Mouse (Mus musculus) retina, embryonic 14.5 days (tissue): ENCODE data around the gene Syde1.
"Not testable (repeated sequence)": the region's sequence is repeated elsewhere in the genome, so short reads cannot be mapped to it uniquely, and the experiment has no call there.

Experiments
- DNase-seq: peaks from one replicate; pipeline ENCODE4 v3.0.0-alpha.2; 2015; ENCODE audit warnings: low spot score

The Syde1 gene

DNA sequence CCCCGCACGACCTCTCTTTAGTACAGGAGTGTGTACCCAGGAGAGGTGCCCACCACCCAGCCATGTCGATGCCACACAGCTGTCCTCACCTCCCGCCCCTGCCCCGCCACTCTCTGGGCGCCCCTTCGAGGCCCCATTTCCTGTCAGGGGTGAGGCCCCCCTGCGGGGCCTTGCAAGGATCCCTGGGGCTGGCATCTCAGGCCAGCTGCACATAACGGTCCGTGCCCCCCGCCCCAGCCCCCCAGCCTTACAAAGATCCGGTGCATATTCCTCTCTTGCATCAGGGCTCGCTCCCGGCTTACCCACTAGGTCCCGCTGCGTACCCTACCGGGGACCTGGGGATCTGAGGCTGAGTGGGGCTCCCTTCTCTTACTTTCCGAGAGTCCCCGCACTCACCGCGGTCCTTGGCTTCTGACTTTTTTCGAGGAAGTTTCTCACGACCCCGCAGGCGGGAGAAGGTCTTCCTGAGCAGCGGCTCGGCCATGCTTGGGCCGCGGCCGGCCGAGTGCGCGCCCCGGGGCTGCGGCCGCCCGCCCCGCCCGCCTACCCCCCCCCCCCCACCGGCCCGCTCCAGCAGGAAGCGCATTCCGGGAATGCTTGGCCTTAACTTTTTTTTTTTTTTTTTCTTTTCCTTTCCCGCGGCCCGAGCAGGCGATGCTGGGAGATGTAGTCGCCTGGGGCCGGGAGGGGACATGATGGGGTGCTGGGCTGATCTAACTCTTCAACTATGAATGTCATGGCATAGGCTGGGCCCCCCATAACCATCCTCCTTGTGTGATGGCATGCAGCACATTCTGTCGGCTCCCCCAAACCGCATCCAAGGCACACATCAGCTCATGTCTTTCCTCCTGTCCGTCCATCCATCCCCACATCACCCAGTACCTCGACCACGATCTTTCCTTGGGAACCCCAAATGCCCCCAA, at the start of gene Syde1:
Syde1 (minus strand) TSS at position 559 of the 923 bp plus-strand sequence.
- DNase-seq = peak; percentile 50

DNA sequence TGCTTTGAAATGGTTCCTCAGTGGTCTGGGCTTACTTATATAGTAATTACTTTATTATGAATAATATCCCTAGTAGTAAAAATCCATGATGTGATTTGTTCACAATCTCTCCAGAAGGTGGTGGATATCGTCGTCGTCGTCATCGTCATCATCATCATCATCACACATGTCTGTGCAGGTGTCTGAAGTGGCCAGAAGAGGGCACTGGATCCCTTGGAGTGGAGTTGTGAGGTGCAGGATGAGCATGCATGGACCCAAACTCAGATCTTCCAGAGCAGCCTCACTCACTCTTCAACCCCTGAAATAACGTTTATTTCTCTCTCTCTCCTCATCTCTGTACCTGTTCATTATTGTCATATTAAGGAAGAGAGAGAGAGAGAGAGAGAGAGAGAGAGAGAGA, 40.5 kb upstream of the Syde1 start:
- peak; percentile 43 for DNase-seq

DNA sequence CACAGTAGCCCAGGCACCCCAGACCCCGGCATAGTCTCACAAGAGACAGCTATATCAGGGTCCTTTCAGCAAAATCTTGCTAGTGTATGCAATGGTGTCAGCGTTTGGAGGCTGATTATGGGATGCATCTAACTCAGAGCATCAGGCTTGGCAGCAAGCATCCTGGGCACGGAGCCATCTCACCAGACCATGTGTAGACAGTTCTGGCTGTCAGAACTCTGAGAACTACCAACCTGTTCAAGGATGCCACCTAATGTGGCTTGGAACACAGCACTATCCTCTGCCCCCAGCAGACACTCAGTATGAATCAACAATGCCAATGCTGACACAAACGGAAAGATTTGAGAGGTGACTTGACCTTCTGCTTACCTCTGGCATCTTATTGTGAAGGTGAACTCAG, 38.4 kb upstream of the Syde1 start:
- DNase-seq = no peak

DNA sequence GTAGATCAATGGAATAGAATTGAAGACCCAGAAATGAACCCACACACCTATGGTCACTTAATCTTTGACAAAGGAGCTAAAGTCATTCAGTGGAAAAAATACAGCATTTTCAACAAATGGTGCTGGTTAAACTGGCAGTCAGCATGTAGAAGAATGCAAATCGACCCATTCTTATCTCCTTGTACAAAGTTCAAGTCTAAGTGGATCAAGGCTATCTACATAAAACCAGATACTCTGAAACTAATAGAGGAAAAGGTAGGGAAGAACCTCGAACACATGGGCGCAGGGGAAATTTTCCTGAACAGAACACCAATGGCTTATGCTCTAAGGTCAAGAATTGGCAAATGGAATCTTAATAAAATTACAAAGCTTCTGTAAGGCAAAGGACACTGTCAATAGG, 31.4 kb upstream of the Syde1 start:
- not testable (repeated sequence) for DNase-seq

DNA sequence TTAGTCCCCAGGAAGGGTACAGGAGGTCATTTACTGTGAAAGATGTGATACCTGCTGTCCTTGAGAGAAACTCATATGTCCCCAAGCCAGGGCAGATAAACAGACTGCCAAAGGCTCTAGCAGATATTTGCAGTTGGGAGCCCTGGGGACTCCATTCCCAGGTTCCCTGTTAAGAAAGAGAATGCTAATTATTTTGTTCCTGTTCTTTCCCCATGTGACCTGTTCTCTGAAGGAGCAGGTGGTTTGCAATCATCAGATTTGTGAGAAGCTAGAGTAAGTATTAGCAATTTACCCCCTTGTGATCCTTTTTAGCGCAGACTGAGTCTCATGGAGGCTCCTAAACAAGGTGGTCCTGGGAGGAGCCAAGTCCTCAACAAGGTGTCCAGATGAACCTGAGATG, 26.2 kb upstream of the Syde1 start, which contains the start of gene Olfr1357:
Olfr1357 (minus strand) TSS at position 101 of the 400 bp plus-strand sequence.
- no peak for DNase-seq

DNA sequence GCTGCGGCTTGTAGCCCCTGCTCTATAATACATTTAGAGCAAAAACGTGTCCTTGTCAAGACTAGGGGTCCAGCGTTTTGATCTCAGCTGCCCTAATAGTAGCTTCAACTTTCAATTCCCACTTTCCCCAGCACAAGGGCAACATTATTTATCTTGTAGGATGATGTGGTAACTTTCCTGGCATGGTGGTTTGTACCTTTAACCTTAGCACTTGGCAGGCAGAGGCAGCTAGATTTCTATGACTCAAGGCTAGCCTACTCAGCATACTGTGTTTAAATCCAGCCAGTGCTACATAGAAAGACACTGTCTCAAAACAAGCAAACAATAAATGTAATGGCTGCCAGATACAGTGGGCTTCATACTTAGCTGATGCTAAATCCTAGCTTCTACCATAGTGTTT, 15.8 kb upstream of the Syde1 start:
- no peak for DNase-seq

DNA sequence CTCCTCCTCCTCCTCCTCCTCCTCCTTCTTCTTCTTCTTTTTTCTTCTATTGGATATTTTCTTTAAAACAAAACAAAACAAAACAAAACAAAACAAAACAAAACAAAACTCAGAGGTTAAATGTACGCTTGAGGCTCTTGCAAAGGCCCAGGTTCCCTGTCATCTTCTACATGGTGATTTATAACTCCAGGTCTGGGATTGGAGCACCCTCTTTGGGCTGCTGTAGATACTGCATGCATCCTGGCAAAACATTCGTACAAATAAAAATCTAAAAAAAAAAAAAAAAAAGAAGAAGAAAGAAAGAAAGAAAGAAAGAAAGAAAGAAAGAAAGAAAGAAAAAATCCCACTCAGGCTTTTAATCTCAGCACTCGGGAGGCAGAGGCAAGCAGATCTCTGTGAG, 13.3 kb upstream of the Syde1 start:
- peak; percentile 53 for DNase-seq

DNA sequence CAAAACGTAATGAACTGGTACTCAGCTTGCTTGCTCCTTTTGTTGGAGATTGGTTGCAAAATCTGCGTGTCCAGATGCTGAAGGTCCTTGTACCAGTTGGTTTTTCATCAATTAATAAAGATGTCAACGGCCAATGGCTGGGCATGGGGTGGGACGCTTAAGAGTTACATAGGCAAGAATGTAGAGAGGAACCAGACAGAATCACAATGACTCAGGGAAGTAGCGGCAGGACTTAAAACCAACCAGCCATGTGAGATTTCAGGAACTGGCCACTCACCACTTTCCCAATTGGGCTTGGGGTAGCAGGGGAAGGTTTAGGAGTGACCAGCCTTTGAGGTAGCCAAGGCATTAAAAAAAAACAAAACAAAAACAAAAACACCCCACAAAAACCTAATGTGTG, 8.1 kb upstream of the Syde1 start:
- no peak for DNase-seq

DNA sequence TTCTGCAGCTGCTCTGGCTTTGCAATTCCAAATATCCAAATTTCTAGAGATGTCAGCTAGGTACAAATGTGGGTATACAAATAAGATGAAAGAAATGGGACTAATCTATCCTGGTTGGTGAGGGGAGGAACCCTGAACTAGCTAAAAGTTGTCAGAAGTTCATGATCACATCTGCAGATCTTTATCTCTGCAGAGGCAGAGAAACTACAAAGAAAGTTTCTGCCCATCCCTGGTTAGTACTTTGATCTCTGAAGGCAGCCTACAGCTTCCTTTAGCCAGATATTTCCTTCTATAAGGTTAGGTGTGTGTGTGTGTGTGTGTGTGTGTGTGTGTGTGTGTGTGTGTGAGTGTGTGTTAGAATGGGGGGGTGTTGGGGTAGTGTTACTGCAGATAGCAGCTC, 2.8 kb upstream of the Syde1 start:
- DNase-seq = no peak

DNA sequence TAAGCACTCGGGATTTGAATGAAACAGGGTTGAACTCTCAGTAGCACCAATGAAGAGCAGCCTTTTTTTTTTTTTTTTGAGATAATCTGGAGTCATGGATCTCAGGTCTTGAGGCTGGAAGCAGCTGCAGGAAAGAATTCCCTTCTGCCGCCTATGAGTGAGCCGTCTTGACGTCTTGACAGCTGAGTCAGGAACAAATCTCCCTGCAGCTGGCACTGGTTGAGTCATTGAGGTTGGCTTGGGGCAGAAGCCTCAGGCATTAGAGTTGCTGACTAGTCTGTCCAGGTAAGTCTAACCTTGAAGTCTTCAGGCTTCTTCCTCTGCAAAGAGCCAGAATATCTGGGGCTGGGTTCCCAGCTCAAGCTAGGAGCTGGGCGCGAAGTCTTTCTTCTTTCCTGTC, 2.4 kb upstream of the Syde1 start:
- DNase-seq = no peak

DNA sequence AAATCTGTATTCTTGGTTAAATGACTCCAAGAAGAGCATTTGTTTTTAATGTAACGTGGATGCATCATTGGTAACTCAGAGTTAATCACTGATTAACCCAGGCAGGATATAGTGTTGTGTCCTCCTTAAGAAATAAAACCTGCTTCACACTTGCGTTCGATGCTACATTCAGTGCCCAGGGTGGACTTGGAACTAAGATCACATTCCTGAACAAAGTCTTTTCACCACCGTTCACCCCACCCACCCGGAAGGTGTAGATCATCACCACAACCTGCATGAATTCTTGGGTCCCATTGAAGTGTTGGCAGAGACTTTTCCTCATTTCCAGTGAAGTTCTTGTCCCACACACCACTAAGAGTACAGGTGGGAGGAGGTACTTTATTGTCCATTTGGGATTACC, 2.0 kb upstream of the Syde1 start:
- no peak for DNase-seq

DNA sequence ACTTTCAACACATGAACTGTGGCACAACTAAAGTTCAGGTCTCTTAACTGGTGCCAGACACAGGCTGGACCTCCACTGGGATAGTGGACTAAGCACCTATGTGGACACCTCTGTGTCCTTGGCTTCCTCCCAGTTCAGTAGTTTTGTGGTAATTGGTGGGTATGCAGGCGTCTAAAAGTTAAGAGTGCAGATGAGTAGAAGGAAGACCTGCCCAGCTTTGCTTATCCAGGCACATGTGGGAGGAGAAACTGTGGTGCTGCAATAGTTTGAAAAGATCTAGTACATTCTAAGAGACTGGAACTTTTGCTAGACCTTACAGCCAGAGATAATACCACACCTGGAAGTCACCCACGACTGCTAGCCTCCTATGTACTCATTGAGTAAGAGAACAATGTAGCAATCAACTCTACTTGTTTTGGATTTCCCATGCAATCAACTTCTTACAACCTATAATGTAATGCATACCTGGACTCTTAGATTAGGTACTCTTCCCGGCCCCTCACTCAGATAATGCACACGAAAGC, 1.2 kb upstream of the Syde1 start:
- DNase-seq = no peak

DNA sequence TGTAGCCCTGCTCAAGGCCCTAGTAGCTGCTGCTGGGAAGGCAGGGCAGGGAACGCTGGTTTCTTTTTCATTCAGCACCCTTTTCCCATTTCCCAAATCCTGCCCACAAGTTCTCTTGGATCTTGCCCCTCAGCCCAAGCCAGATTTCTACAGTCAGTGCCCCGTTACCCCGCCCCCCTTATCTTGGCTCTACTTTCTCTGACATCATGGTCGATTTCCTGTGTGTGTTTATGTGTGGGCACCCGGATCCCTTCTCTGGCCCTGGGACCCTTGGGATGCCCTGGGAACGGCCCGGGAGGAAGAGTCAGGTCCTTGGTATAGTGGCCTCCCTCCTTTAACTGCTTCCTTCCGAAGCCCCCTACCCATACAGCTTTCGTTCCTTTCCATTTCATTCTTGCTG, 1.0 kb downstream of the Syde1 start:
- DNase-seq = no peak

DNA sequence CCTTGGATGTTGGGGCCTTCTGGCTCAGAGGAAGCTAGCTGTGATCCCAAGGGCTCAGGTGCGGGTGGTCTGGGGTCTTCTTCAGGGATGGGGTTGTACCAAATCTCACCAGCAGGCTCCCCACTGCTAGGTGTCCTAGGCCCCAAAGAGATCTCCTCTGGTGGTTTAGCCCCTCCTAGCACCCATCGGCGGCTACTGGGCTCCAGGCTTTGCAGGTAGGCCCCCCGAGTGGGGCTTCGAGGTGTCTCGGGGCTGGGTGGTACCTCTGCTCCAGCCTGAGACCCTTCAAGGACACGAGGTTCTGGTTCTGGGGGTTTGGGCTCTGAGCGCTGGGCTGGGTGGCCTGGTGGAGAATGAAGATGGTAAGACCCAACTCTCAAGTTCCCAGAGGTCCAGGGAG, 1.9 kb downstream of the Syde1 start:
- no peak for DNase-seq

DNA sequence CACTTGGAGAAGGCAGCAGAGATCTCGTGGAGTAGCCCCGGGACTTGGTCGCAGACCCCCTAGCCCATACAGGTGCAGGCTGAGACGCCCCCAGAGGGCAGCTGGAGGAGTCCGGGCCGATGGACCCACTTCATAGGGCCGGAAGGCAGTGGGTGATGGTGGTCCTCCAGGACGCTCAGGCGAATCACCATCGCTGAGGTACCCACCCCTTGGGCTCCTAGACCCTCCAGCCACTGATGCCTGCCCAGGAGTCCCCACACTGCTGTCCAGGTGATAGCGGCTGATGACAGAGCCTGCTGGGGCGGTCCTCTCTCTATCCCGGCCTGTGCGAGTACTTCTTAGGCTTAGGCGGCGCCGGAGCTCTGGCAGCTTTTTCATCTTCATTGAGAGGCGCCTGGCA, 2.5 kb downstream of the Syde1 start:
- DNase-seq = no peak

DNA sequence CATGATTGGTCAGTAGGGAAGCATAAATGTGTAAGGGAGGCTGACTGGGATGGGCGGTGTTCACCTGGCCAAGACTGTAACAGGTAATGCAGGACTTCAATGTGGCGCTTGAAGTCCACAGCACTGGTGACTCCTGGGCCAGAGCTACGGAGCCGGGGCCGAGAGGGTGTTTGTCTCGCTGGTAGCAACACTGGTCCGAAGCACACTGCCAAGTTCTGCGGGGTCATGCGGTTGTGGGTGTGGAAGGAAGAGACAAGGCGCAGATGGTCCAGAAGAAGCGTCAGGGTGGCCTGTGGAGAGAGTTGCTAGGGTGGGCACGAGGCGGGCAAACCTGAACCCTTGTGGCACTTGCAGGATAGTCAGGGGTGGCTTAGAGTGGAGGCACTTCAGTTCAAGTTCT, 5.7 kb downstream of the Syde1 start:
- DNase-seq = no peak

DNA sequence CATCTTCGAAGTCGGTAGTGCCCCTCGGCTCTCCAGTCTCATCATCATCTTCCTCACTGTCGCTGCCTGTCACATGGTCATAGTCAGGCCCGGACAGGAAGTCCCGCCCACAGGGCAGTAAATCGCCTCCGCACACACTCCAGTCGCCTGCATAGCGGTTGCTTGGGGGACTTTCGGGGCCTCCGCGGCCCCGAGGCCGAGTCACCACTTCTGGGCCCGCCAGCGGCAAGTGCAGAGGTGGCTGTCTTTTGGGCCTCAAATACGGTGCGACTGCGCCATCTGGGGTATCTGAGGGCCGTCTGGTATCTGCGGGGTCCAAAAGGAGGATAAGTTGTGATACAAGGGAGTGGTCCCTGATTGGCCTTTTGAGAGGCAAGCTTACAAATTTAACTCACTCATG, 6.2 kb downstream of the Syde1 start:
- DNase-seq = no peak

DNA sequence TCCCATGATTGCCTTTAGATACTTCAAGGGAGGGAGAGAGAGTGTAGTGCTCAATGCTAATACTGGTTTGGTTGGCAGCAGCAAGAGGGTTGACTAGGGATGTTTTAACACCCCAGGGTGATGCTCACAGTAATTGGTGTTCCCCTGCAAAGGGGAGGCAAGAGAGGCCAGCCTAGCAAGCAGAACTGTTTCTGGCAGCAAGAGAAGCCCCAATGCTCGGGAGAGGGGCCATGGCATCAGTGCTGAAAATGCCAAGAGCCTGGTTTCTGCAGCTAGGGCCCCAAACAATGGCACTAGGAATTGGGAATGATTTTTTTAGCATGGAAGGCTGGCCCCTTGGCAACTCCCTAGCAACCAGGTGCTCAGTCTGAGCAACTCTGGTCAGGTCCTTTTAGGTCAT, 6.8 kb downstream of the Syde1 start:
- no peak for DNase-seq

DNA sequence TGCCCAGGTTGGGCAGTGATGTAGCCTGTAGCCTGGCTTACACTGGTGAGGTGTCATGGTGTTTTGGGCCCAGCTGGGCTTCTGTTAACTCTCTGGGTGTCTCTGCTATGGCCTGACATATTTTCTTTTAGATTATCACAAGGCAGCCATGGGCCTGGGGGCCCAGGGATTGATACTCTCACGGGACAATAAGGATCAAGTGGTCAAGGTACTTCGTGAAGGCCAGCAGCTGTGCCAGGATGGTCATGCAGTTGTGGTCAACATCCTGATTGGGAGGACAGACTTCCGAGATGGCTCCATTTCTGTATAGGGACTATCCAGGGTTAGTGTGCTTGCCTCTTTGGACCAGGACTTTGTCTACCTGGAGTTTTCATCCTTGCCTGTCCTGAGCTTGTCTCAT, 7.8 kb downstream of the Syde1 start:
- no peak for DNase-seq

DNA sequence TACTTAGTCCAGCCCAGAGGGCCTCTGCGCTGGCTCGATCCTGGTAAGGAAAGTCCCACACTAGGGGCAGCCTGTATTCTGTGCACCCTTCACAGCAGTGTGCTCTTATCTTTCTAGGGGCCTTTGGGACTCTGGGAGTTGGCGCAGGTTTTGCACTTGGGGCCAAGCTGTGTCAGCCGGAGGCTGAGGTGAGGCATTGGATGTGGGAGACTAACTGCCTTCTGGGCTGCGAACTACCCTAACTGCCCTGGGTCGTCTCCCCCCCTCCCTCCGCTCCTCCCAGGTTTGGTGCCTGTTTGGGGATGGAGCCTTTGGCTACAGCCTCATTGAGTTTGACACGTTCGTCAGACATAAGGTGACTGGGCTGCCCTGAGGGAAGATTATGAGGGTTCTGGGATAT, 8.4 kb downstream of the Syde1 start:
- DNase-seq = no peak

DNA sequence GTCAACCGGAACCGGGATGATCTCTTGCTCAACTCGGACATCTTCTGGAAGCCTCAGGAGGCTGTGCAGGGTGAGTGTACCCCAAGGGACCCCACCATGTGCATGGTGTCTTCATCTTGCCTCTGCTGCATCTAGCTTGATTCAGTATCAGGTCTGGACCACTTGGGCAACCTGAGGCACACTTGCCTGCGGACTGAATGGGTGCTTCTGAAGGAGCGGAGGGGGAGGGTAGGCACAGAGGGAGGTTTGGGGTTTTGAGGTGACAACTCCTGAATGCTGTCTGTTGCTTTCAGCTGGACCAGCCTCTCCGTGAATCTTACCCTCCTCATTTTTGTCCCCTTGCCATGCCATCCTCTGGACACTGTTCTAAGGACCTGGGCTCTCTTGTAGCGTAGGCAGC, 10.6 kb downstream of the Syde1 start:
- DNase-seq = no peak

DNA sequence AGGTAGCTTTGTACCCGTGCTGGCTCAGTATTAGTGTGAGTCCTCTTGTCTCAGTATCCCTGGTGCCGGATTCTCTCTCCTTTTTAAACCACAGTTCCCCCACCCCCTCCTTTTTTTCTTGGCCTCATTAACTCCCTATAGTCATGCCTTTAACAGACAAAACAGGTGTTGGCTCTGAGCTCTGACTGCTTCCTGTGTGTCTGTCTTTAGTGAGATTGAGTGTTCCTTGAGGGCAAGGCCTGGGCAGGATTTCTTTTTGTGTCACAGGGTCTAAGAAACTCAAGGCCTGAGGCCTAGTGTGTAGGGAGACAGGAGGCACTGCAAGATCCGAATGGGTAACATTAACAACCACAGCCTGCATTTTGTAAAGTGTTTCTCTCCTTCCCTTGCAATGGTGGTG, 13.6 kb downstream of the Syde1 start:
- no peak for DNase-seq

DNA sequence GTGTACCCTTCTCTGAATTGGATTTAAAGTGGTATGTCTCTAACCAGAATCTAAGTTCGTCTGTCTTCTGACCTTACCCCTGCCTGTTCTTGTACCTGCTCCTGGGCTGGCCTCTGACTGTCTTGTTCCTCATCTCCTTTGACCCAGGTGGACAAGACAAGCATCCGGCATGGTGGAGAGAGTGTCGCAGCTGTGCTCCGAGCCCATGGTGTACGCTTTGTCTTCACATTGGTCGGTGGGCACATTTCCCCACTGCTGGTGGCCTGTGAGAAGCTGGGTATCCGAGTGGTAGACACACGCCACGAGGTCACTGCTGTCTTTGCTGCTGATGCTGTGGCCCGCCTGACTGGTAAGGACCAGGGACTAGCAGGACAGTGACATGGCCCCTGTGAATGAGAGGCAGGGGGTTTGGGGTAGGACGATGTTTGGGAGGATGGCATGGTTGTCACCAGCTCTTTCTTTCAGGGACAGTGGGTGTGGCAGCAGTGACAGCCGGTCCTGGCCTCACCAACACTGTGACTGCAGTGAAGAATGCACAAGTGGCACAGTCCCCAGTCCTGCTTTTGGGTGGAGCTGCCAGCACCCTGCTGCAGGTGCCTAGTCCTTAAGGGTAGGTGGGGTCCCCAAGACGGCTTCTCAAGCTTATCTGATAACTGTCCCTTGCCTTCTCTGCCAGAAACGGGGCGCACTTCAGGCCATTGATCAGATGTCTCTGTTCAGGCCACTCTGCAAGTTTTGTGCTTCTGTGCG, 15.2 kb downstream of the Syde1 start:
- no peak for DNase-seq
